Mouse (Mus musculus): ENCODE data around the gene Ebi3.
"Not testable (repeated sequence)": the region's sequence is repeated elsewhere in the genome, so short reads cannot be mapped to it uniquely, and the experiment has no call there.

Ebi3 gene

GRCm38 (mm10) chr17:55952447-55953027, at the start of gene Ebi3:
Gene Ebi3 (plus strand): TSS chr17:55952640.
- DNase-seq, result no peak

GRCm38 (mm10) chr17:55903087-55903486, 49.4 kb upstream of the Ebi3 start:
- DNase-seq, result no peak

GRCm38 (mm10) chr17:55903687-55904086, 48.8 kb upstream of the Ebi3 start:
- no peak for DNase-seq

- DNase-seq, result no peak
Measured at GRCm38 (mm10) chr17:55904131-55904530, 48.3 kb upstream of the Ebi3 start.

- DNase-seq, result no peak
Measured at GRCm38 (mm10) chr17:55906669-55907068, 45.8 kb upstream of the Ebi3 start.

- peak; percentile 69 for DNase-seq
Measured at GRCm38 (mm10) chr17:55931553-55932502, 20.6 kb upstream of the Ebi3 start.

GRCm38 (mm10) chr17:55932635-55933034, 19.8 kb upstream of the Ebi3 start:
- no peak for DNase-seq

- no peak for DNase-seq
Measured at GRCm38 (mm10) chr17:55933191-55933590, 19.2 kb upstream of the Ebi3 start.

GRCm38 (mm10) chr17:55944387-55944865, 8.0 kb upstream of the Ebi3 start:
- not testable (repeated sequence) for DNase-seq

- peak; percentile 92 for DNase-seq
Measured at GRCm38 (mm10) chr17:55944866-55945682, 7.4 kb upstream of the Ebi3 start.

GRCm38 (mm10) chr17:55945696-55946095, 6.7 kb upstream of the Ebi3 start:
- DNase-seq, result no peak

- DNase-seq, result no peak
Measured at GRCm38 (mm10) chr17:55948647-55949046, 3.8 kb upstream of the Ebi3 start.

- DNase-seq, result no peak
Measured at GRCm38 (mm10) chr17:55949400-55949799, 3.0 kb upstream of the Ebi3 start, which contains the start of gene Zfp119b. Gene Zfp119b (minus strand): TSS chr17:55949500.

GRCm38 (mm10) chr17:55950601-55951000, 1.8 kb upstream of the Ebi3 start:
- no peak for DNase-seq

- no peak for DNase-seq
Measured at GRCm38 (mm10) chr17:55952041-55952440, 399 bp upstream of the Ebi3 start.

- DNase-seq, result no peak
Measured at GRCm38 (mm10) chr17:55953751-55954150, 1.3 kb downstream of the Ebi3 start.

GRCm38 (mm10) chr17:55954229-55954628, 1.8 kb downstream of the Ebi3 start:
- DNase-seq, result no peak

- peak; percentile 79 for DNase-seq
Measured at GRCm38 (mm10) chr17:55956129-55956528, 3.7 kb downstream of the Ebi3 start.

- DNase-seq, result no peak
Measured at GRCm38 (mm10) chr17:55956591-55956990, 4.2 kb downstream of the Ebi3 start.

- DNase-seq, result peak; percentile 84
Measured at GRCm38 (mm10) chr17:55957168-55957567, 4.7 kb downstream of the Ebi3 start.

- no peak for DNase-seq
Measured at GRCm38 (mm10) chr17:55957726-55958583, 5.5 kb downstream of the Ebi3 start.

- no peak for DNase-seq
Measured at GRCm38 (mm10) chr17:55958584-55958886, 6.1 kb downstream of the Ebi3 start.

All from lung, postnatal 14 days (tissue).